Mouse (Mus musculus) kidney, embryonic 14.5 days (tissue): ENCODE results near the gene Wfs1. TPM values are rescaled to one million over a fixed set of nuclear protein-coding genes. Genes with fewer than 3 reads are reported as not detected.

ENCODE experiments used
- polyA plus RNA-seq: library from polyadenylated mRNA; unstranded; fragments of >200 nt; fragmentation: Nextera tagmentation; extraction: Ambion mirVana; gene quantifications from 2 replicates; pipeline ENCODE4 v1.2.1, GENCODE M21; 2014

Gene Wfs1
- polyA plus RNA-seq, 1 experiment from 2014 or later, result 20.9 TPM

Other genes starting within 250 kb of the Wfs1 start
- gene Bloc1s4, start 240.6 kb downstream of the Wfs1 start, polyA plus RNA-seq, result 26.1 and 26.7 TPM in 2 replicates
- 639 and 714 TPM in 2 replicates for gene Mrfap1, start 192.4 kb downstream of the Wfs1 start, polyA plus RNA-seq
- gene Man2b2, start 158.6 kb downstream of the Wfs1 start, polyA plus RNA-seq, result 5.1 and 11.2 TPM in 2 replicates
- gene Ppp2r2c, start 120.7 kb downstream of the Wfs1 start, polyA plus RNA-seq, result not detected in 2 replicates
- gene Gm1043, start 96.2 kb upstream of the Wfs1 start, polyA plus RNA-seq, result not detected in 2 replicates